Mouse (Mus musculus) kidney, adult 2 months (tissue): ENCODE results near the gene Col8a1.

Experiments used
- CTCF ChIP-seq: fragments of 200-500 bp; conservative IDR thresholded peaks from 2 replicates; pipeline ENCODE4 v1.5.1; 2011; ENCODE audit warnings: low read depth, mild to moderate bottlenecking, control low read depth, low read length, moderate library complexity, mixed read lengths; ENCODE audit not compliant: insufficient read depth, insufficient read length
- POLR2A ChIP-seq: fragments of 200-500 bp; IDR thresholded peaks from one replicate; pipeline ENCODE4 v1.6.1; 2011; ENCODE audit warnings: low read depth, low read length, control low read depth

GRCm38 (mm10) chr16:57796321-57796720 is 41.8 kb upstream of the Col8a1 start:
- no peak for TF ChIP-seq CTCF
- TF ChIP-seq POLR2A, result no peak
